Mouse (Mus musculus): ENCODE results near the gene Proser2.

The Proser2 gene

DNA sequence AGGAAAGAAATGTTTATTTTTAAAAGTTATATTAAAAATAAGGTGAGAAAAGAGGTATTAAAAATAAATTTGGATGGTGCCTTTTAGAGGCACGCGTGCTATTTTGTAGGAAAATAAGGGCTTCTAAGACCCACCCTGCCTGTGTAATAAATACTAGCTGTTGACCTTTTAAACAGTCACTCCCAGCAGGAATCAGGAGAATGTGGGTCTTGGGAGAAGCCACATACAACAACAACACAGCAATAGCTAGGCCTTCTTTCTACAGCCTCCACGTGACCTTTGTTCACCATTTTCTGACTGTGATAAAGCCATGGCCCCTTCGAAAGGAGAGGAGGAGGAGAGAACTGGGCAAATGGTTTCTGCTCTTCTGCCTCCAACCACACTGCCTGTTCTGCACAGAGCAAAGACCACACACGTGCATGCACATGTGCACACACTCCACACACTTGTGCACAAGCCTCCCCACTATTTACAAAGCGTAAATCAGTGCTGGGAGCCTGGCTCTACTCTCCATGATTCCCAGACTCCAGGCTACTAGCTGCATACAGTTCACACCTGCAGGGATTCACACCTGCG lies 57.2 kb downstream of the Proser2 start:
- DNase-seq (ENCODE audit: low spot score in 2 of 2): no peak

DNA sequence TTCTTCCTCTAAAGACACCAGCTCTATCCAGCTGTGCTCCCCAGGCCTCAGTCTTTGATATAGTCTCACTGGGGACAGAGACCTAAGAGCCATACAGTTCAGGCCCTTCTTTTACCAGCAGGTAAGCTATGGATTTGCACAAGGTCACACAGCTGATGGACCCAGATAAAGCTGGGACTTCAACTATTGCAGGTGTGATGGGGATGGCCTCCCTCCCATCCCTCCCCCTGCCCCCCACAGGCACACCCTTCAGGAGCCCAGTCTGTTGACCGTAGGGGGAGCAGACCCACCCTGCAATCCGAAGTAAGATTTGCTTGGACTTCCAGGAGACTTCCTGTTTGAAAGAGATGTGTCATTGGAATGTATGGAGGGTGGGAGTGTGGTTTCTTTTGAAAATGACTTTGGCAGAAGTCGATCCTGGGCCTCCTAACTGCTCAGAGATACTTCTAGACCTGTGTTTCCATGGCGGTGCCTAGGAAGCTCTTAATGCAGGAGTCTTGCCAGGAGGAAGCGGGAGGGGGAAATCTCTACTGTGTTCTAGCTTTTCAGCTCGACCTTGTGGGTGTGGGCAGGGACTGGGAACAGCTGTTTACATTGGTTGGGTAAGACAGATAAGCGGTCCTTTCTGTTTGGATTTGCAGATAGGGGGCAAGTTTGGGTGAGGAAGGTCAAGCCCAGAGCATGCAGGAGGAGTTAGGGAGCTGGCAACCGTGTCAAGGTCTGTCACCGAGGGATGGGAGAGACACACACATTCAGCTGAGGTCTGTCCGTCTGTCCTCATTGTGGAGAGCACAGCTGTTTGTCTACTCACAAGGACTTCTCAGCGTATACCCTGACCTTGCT lies 58.2 kb downstream of the Proser2 start:
- no peak for DNase-seq (ENCODE audit: low spot score in 2 of 2)

DNA sequence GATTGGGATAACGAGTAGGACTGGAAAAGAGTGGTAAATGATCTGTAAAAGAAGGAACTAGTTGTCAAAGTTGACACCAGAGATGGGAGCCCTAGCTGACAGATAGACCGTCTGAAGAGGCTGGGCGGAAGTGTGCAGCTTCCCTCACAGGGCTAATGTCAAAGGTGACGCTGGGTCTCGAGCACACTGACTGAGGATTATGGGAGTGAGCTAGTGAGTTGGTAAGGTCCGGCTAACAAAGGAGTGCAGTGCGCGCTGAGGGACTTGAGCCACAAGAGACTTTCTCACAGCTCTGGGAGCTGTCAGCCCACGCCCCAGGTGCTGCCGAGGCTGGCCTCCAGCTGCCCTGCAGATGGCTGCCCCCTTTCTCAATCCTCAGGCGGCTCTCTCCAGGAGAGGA lies 59.1 kb downstream of the Proser2 start:
- DNase-seq (ENCODE audit: low spot score in 2 of 2): no peak

DNA sequence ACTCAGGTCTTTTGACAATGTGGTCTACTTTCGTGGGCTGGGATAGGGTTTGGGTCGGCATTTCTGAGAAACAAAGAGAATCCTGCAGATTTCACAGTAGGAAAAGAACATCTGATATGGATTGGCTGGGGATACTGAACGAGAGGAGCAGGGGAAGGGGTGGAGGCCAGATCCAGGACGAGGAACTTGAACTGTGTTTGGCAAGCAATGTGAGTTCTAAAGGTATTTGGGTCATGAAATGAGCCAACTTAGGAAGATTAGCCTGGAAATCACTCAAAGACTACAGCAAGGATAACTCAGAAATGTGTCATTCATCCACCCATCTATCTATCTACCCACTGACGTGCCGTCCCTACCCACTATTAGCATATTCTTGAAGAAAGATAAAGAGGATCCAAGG lies 62.7 kb downstream of the Proser2 start:
- DNase-seq (ENCODE audit: low spot score in 2 of 2): no peak

DNA sequence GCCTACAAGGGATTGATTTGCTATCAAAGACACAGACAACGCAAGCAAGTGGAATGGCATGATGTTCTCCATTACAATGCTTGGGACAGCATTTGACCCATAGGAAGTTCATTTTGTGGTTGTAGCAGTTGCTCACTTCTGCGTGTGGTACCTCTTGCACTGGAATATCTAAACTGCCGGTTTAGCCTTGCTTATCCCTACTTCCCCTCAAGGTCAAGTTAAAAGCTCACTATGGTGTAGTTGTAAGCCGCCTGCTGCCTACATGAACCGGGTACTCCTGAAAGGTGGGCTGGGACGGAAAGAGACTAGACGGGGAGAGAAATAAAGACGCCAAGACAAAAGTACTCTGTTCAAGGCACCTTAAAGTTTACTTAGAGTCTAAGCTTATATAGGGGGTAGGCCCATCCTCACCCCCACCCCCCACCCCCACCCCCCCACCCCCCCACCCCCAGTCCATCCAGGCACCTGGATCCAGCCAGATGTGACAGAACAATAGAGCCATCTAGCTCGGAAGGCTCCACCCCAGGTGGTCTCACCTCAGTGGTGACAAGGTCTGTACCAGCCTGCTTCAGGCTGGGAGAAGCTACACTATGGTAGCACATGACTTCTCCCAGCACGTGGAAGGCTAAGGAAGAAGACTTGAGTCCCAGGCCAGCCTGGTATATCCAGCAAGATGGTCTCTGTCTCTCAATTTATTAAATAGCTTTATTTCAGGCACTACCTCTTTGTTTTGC lies 69.8 kb downstream of the Proser2 start:
- no peak for DNase-seq (ENCODE audit: low spot score in 2 of 2)

DNA sequence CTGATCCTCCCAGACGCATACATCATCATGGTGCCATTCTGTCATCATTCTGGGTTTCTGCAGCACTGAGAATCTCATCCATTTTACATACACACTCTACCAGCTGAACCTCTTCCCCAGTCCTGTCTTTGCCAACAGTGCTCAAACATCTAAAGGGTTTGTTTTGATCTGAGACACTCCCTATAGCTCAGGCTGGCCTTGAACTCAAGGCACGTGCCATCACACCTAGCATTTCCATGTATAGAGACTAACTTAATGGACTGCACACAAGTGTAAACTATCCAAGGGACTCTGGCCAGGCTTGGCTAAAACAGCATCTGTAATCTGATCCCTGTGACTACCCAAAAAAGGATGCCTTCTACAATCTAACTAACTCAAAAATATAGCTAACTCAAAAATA lies 70.7 kb downstream of the Proser2 start:
- DNase-seq (ENCODE audit: low spot score in 2 of 2): no peak

DNA sequence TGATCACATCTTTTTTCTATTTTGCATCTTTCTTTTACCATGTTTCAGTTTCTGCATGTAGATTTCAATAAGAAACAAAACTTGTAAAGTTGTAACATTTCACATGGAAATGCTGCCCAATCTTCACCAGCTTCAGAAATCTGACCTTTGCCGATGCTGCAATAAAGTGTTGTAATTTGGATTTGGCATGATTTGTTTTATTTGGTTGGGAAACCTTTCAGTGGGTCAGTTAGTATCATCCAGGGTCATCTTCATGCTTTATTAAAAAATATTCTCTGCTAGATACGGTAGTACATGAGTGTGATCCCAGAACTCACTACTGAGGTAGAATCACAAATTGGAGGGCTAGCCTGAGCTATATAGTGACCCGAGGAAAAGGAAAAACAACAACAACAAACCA lies 73.5 kb downstream of the Proser2 start:
- no peak for DNase-seq (ENCODE audit: low spot score in 2 of 2)

DNA sequence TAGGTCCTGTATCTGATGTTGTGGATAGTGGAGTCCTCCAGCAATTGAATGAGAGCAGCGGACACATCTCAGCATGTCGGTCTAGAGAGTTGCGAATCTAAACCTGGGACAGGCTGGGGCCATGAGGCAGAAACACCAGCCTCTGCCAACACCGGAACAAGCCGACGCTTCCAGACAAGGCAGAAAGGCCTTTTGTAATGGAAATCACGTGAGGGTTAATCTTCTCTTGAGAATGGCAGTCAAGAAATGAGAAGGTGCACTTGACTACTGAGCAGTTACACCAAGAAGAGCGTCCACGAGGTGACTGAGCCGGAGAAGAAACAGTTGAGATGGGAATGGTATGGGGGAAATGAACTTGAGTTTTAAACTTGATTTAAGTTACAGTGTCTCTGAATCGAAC lies 74.5 kb downstream of the Proser2 start:
- DNase-seq (ENCODE audit: low spot score in 2 of 2): no peak

DNA sequence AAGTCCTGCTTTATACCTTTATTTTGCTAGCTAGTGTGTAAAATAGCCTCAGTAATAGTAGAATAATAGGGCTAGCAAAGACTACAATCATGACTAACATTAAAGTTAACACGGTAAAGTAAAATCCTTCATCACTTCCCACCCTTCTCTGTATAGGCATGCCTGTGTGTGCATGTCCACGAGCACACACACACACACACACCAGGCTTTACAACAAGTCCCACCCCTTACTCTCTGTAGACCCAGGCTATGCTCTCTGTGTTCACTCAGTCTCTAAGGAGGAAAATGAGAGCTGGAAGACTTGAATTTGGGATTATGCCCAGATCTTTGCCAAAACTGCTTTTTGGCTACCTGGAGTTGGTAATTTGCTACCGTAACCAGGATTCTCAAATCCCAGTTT lies 81.0 kb downstream of the Proser2 start:
- no peak for DNase-seq (ENCODE audit: low spot score in 2 of 2)

DNA sequence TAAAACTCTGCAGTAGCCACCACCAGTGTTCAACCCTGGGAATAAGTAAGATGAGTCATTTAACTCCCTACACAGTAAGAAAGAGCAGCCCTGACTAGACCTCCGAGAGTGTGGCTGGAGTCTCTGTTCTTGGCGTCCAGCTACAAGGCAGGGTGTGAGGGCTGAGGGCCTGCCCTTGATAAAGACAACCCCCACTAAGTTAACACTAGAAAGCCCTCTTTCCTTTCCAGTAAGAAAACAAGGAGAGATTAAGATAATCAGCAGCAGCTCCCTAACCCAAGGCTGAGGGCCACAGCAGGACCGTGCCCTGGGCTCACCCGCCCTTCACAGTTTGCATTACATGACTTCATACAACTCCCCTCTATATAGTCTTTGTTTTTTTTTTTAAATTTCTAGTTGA lies 81.4 kb downstream of the Proser2 start:
- DNase-seq (ENCODE audit: low spot score in 2 of 2): no peak

All from thymus, postnatal 10 days (tissue).